Mouse (Mus musculus) thymus, postnatal 0 days (tissue): ENCODE results near the gene Lnp1. TPM values are rescaled to one million over a fixed set of nuclear protein-coding genes. Genes with fewer than 3 reads are reported as not detected.
"Not testable (repeated sequence)": the region's sequence is repeated elsewhere in the genome, so short reads cannot be mapped to it uniquely, and the experiment has no call there.

Experiments used
- DNase-seq: peaks from one replicate; pipeline ENCODE4 v3.0.0-alpha.2; 2015; ENCODE audit warnings: low spot score
- polyA plus RNA-seq: library from polyadenylated mRNA; unstranded; fragments of >200 nt; fragmentation: Nextera tagmentation; extraction: Ambion mirVana; gene quantifications from 2 replicates; pipeline ENCODE4 v1.2.1, GENCODE M21; 2015

The Lnp1 gene
- polyA plus RNA-seq: 0.29 TPM in 1 of 2 replicates, not detected in the other

DNA sequence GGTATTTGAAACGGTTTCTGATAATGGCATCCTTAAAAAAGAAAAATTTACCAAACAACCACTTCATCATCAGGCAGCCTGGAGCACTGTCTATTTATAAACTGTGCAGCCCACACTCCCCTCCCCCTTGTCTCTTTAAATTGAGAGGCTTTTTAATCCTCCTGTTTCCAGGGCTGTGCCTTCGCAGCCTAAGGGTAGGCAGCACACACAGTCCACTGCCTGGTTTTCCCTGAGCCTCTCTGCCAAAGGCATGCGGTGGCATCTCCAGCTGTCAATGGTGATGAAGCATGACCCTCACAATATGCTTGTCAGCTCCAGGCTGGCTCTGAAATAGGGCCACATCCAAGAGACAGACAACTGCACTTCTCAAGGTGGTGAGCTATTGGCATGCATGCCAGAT, at the start of gene Lnp1:
Gene Lnp1 (minus strand): TSS at position 39 of the 400 bp plus-strand sequence.
- DNase-seq: no peak

DNA sequence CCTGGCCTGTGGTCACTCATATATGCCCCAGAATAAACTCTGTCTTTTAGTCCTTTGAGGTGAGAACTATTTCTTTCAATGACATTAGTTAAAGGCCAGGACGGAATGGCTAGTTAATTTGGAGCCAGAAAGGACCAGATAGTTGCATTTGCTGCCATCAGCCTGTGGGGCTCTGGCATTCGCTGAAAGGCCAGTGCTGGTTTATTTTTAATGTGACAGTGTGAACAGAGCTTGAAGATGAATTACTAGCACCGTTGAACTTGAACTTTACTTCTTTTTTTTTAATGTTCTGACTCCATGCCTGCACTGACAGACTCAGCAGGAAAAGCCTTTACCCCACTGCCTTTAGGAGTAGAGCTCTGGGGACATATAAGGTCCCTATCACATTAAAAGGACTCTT, 46.8 kb upstream of the Lnp1 start:
- DNase-seq: no peak

- DNase-seq: not testable (repeated sequence)
Observed at GRCm38 (mm10) chr16:56958311-56958710, 30.4 kb upstream of the Lnp1 start.

GRCm38 (mm10) chr16:56949085-56949484, 21.2 kb upstream of the Lnp1 start:
- DNase-seq: no peak

- no peak for DNase-seq
Observed at GRCm38 (mm10) chr16:56942341-56942740, 14.5 kb upstream of the Lnp1 start.

- peak; percentile 54 for DNase-seq
Observed at GRCm38 (mm10) chr16:56920102-56920657, 7.7 kb downstream of the Lnp1 start.

GRCm38 (mm10) chr16:56917230-56917629, 10.6 kb downstream of the Lnp1 start:
- DNase-seq: no peak

DNA sequence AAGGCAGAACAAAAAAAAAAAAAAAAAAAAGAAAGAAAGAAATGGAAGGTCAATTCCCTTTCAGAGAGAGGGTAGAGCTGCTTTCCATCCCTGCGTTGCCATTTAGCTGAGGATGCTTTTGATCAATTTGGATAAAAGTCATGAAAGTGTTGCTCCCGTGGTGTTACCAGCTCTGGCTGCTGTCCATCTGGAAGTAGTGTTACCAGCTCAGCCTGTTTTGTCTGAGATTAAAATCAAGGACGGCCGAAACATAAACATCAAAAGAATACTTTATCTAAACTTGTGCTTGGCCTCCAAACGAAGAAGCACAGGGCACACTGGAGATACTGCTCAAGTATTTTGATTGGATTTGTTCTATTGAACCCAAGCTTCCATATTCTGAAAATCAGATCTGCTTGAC, 18.9 kb downstream of the Lnp1 start:
- DNase-seq: no peak

GRCm38 (mm10) chr16:56902206-56902605, 25.7 kb downstream of the Lnp1 start:
- not testable (repeated sequence) for DNase-seq

- DNase-seq: no peak
Observed at GRCm38 (mm10) chr16:56891583-56891982, 36.3 kb downstream of the Lnp1 start.

DNA sequence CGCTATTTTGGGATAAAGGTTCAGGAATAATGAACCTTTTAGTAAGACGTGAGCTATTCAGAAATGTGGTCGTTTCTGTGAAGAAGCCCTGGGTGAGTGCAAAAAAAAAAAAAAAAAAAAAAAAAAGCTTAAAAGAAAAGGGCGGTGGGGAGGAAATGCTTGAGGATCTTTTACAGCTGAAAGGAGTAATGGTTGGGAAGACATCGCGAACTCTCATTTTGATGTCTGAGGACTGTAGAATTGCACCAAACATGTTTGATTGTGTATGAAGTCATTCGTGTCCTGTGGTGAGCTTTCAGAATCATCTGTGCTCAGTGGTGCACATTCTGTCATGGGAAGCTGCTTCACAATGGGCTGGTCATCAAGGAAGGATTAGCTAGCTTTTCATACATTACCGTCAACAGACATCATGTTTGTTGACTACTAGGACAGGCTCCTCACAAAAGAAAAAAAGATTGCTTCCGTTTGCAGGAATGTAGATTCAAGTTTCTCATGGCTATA, 41.2 kb downstream of the Lnp1 start:
- DNase-seq: no peak

GRCm38 (mm10) chr16:56885824-56886615, 41.8 kb downstream of the Lnp1 start, which contains the start of gene Tmem45a:
TSS of gene Tmem45a (minus strand) at chr16:56886166.
- DNase-seq: peak; percentile 91

- DNase-seq: no peak
Observed at GRCm38 (mm10) chr16:56884811-56885210, 43.0 kb downstream of the Lnp1 start.

DNA sequence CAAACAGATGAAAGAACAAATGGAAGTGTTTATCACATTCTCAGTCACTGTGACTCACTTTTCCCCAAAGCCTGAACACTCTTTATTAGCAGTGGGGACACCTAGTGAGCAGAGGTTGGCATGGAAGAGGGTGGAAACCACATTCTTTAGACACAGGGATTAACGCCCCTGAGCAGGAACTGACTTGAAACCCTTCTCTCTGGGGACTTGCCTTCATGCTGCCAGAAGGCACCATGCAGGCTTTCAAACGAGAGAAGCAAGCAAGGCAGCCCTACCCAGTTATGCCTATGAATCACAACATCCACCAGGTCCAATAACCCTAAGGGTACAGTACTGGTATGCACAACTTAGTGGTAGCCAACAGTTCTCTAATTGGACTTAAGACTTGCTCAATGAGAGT, 54.5 kb downstream of the Lnp1 start:
- DNase-seq: no peak

DNA sequence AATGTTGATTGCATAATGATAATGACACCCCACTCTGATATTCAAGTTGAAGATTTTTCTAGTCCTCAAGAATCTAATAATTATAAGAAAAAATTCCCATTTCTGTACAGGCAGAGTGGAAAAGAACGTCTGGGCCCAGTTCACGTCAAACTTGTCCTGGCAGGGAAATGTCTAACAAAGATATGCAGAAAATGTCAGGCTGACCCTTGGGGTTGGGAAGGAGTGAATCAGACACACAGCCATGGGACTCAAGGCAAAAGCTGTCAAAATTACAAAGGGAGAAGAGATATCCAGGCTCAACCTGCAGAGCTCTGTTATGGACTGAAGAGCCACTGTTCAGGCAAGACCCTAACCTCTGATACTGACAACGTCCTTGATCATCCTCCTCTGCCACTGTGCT, 57.4 kb downstream of the Lnp1 start:
- DNase-seq: no peak

DNA sequence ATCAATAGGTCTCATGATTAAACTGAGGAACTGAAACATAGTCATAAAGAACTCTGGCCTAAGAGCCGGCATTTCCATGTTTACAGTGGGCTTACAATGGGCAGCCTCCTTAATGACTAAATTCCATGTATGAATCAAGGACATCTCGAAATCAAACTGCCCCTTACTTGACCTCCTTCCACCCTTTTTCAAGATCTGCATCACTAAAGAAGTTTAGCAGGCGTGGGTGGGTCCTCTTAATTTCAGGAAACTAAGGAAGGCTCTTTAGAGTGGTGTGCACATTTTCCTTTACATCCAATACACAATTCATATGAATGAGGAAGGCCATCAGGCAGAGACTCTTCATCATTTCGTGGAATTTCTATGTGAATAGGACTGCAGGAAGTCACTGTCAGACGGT, 59.5 kb downstream of the Lnp1 start:
- no peak for DNase-seq

DNA sequence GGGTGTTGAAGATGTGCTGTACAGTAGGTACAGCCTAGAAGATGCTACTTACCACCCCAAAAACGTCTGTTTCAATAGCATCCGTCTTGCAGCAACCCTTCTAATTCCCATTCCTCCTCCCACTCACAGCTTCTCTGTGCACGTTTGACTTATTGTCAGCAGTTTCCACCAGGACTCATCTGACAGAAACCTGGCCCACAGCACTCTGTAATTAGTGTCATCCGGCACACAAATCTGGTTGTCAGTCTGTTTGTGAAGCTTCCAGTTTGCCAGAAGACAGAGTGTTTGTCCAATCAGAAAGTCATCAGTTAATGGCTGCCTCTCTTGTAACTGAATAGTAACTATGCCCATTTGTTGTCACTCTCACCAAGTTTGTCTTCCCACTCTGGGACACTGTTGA, 60.3 kb downstream of the Lnp1 start:
- DNase-seq: no peak

Other genes starting within 250 kb of the Lnp1 start
- gene Tfg, start 210.6 kb downstream of the Lnp1 start, polyA plus RNA-seq: 77.0 and 94.5 TPM in 2 replicates
- 0.04 and 0.07 TPM in 2 replicates for gene Adgrg7, start 132.2 kb downstream of the Lnp1 start, polyA plus RNA-seq
- 6.7 and 10.1 TPM in 2 replicates for gene Tmem45a, start 41.9 kb downstream of the Lnp1 start, polyA plus RNA-seq
- 0.18 and 0.28 TPM in 2 replicates for gene Tmem45a2, start 143.3 kb upstream of the Lnp1 start, polyA plus RNA-seq
- gene Tomm70a, start 193.6 kb upstream of the Lnp1 start, polyA plus RNA-seq: 41.1 and 42.4 TPM in 2 replicates
- gene Nit2, start 239.3 kb upstream of the Lnp1 start, polyA plus RNA-seq: 44.4 and 44.7 TPM in 2 replicates